Mouse (Mus musculus): Measurements from ENCODE around the gene Ift46.
"Not testable (repeated sequence)": the region's sequence is repeated elsewhere in the genome, so short reads cannot be mapped to it uniquely, and the experiment has no call there.

The Ift46 gene

GRCm38 (mm10) chr9:44735886-44736285 lies 31.8 kb upstream of the Ift46 start:
- no peak for DNase-seq (ENCODE audit: low spot score in 2 of 2)

- no peak for DNase-seq (ENCODE audit: low spot score in 2 of 2)
Observed at GRCm38 (mm10) chr9:44736301-44736700, 31.4 kb upstream of the Ift46 start.

GRCm38 (mm10) chr9:44737240-44737949 lies 30.3 kb upstream of the Ift46 start:
- no peak for DNase-seq (ENCODE audit: low spot score in 2 of 2)

- no peak for DNase-seq (ENCODE audit: low spot score in 2 of 2)
Observed at GRCm38 (mm10) chr9:44740663-44741192, 27.0 kb upstream of the Ift46 start.

- no peak for DNase-seq (ENCODE audit: low spot score in 2 of 2)
Observed at GRCm38 (mm10) chr9:44745371-44745770, 22.3 kb upstream of the Ift46 start.

GRCm38 (mm10) chr9:44746666-44747065 lies 21.0 kb upstream of the Ift46 start:
- DNase-seq (ENCODE audit: low spot score in 2 of 2) = no peak

GRCm38 (mm10) chr9:44747341-44747740 lies 20.4 kb upstream of the Ift46 start:
- no peak for DNase-seq (ENCODE audit: low spot score in 2 of 2)

GRCm38 (mm10) chr9:44748473-44748872 lies 19.2 kb upstream of the Ift46 start:
- no peak for DNase-seq (ENCODE audit: low spot score in 2 of 2)

- DNase-seq (ENCODE audit: low spot score in 2 of 2) = no peak
Observed at GRCm38 (mm10) chr9:44760873-44761272, 6.8 kb upstream of the Ift46 start.

- DNase-seq (ENCODE audit: low spot score in 2 of 2) = not testable (repeated sequence)
Observed at GRCm38 (mm10) chr9:44768029-44768394, 304 bp downstream of the Ift46 start.

- no peak for DNase-seq (ENCODE audit: low spot score in 2 of 2)
Observed at GRCm38 (mm10) chr9:44771376-44771775, 3.7 kb downstream of the Ift46 start.

- DNase-seq (ENCODE audit: low spot score in 2 of 2) = no peak
Observed at GRCm38 (mm10) chr9:44772392-44772749, 4.7 kb downstream of the Ift46 start.

GRCm38 (mm10) chr9:44772750-44773651 lies 5.3 kb downstream of the Ift46 start:
- DNase-seq (ENCODE audit: low spot score in 2 of 2) = peak; percentile 92 to 94

- DNase-seq (ENCODE audit: low spot score in 2 of 2) = no peak
Observed at GRCm38 (mm10) chr9:44792842-44793241, 25.1 kb downstream of the Ift46 start.

- DNase-seq (ENCODE audit: low spot score in 2 of 2) = no peak
Observed at GRCm38 (mm10) chr9:44798298-44798697, 30.6 kb downstream of the Ift46 start.

GRCm38 (mm10) chr9:44799102-44799957 lies 31.6 kb downstream of the Ift46 start, which contains the start of gene Tmem25:
Tmem25 (minus strand) TSS chr9:44799307.
- peak; percentile 50 to 51 for DNase-seq (ENCODE audit: low spot score in 2 of 2)

- no peak for DNase-seq (ENCODE audit: low spot score in 2 of 2)
Observed at GRCm38 (mm10) chr9:44799958-44800324, 32.2 kb downstream of the Ift46 start.

- DNase-seq (ENCODE audit: low spot score in 2 of 2) = no peak
Observed at GRCm38 (mm10) chr9:44801669-44802068, 34.0 kb downstream of the Ift46 start.

- no peak for DNase-seq (ENCODE audit: low spot score in 2 of 2)
Observed at GRCm38 (mm10) chr9:44802808-44803450, 35.2 kb downstream of the Ift46 start, which contains the start of gene Ttc36. Ttc36 (minus strand) TSS chr9:44803072.

GRCm38 (mm10) chr9:44804678-44805077 lies 37.0 kb downstream of the Ift46 start:
- no peak for DNase-seq (ENCODE audit: low spot score in 2 of 2)

GRCm38 (mm10) chr9:44805536-44805935 lies 37.8 kb downstream of the Ift46 start:
- DNase-seq (ENCODE audit: low spot score in 2 of 2) = no peak

All from natural killer cell, adult 2 months (primary cell).